In the genomic region with DNA sequence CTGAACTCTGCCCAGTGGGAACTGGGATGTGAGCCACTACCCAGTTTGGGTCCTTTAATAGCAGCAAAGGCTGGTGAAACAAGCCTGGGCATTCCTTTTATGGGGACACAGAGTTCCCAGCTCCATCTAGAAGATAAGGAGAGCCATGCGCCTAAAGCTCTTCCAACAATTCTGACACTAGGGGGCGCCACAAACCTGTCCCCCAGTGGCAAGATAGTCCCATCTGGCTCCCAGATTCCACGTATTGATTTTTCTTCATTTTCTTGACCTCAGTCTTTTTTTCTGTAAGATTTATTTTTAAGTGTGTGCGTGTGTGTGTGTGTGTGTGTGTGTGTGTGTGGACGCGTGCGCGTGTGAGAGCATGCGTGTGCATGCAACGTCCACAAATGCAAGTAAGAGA, we compare ENCODE assay signal across 9 mouse cellular contexts. TPM values are rescaled to one million over a fixed set of nuclear protein-coding genes. Genes with fewer than 3 reads are reported as not detected.
DNase-seq lines count a peak whose midpoint lies in the region; ATAC-seq and TF ChIP-seq lines count a peak whose summit lies in the region.
"Had no signal": no experiment of that assay in that cellular context is flagged by ENCODE, and none has a peak within 500 bp of the region (broad histone marks: within the 10 kb centered on the region; RNA-seq: fewer than 3 reads in every experiment).

No protein-coding gene starts in this region.

- TF ChIP-seq POLR2A in bone marrow, adult 2 months (IDR thresholded peaks at IDR 0.05; ENCODE audit: borderline replicate concordance, control insufficient read depth, low read depth, low read length): no peak

- no peak overlapping the region for H3K4me3 ChIP-seq in bone marrow, adult 2 months (replicated peaks; ENCODE audit: control insufficient read depth, low read depth, low read length)

- peak; percentile 32 for DNase-seq in gastrocnemius, adult 18-20 months (ENCODE audit: low spot score)
- no peak for DNase-seq in gastrocnemius, postnatal 25 days
- peak; percentile 37 for DNase-seq in ovary, postnatal 36 days (ENCODE audit: low spot score)
- DNase-seq in ovary, adult 18-20 months (ENCODE audit: low spot score): no peak
- DNase-seq in kidney, postnatal 4 days: peak; percentile 59
- DNase-seq in naive thymus-derived CD4-positive, alpha-beta T cell, adult 2 months (ENCODE audit: low read depth): peak; percentile 22

- no peak overlapping the region for H3K27ac ChIP-seq in bone marrow, adult 2 months (ENCODE audit: control insufficient read depth, insufficient read depth, low read depth, low read length, poor library complexity)

- TF ChIP-seq CTCF in bone marrow, adult 2 months (IDR thresholded peaks at IDR 0.05; ENCODE audit: control insufficient read depth, insufficient read depth, low read length): peak; percentile 37; the same call in 1 of the 2 replicates

- H3K4me1 ChIP-seq in bone marrow, adult 2 months (ENCODE audit: control insufficient read depth, insufficient read depth, low read length): no peaks in the 10 kb centered on the region

- ATAC-seq in erythroblast, adult 5-6 weeks (replicated peaks; ENCODE audit: low FRiP score, poor library complexity, severe bottlenecking): no peak

- WGBS in bone marrow, adult 2 months: 71% methylated on average over 10 of the region's 10 CpGs

RNA-seq across cellular contexts. Expression of gene Olfr159, which starts 10.3 kb away (rescaled TPM):
- not detected for total RNA-seq in gastrocnemius, adult 18-20 months (2021)
- not detected for total RNA-seq in gastrocnemius, postnatal 25 days (2021)
- not detected in 2 replicates for polyA plus RNA-seq in bone marrow, adult 2 months (2011; ENCODE audit: insufficient read depth, insufficient read length, low replicate concordance, missing spikeins)
- not detected in 2 replicates for total RNA-seq in erythroblast, adult 5-6 weeks (2015; ENCODE audit: low replicate concordance)
- not detected in 2 replicates for total RNA-seq in erythroblast, adult 5-6 weeks (2017; ENCODE audit: low replicate concordance)
- total RNA-seq: hematopoietic stem cell, adult 5-6 weeks had no signal

RNA-seq across cellular contexts. Expression of gene Spaar, which starts 30.6 kb away (rescaled TPM):
- 1 to 10 TPM; 1.1 to 1.3 TPM for total RNA-seq in gastrocnemius, adult 18-20 months (2021)
- total RNA-seq in gastrocnemius, postnatal 25 days (2021): 1 to 10 TPM; 1.3 to 1.5 TPM
- 0.63 and 0.80 TPM in 2 replicates for polyA plus RNA-seq in bone marrow, adult 2 months (2011; ENCODE audit: insufficient read depth, insufficient read length, low replicate concordance, missing spikeins)
- total RNA-seq in erythroblast, adult 5-6 weeks (2015; ENCODE audit: low replicate concordance): not detected in 2 replicates
- not detected in 2 replicates for total RNA-seq in erythroblast, adult 5-6 weeks (2017; ENCODE audit: low replicate concordance)
- total RNA-seq: hematopoietic stem cell, adult 5-6 weeks had no signal

RNA-seq across cellular contexts. Expression of gene Hrct1, which starts 33.5 kb away (rescaled TPM):
- 1 to 10 TPM; 1.7 to 2.5 TPM for total RNA-seq in gastrocnemius, adult 18-20 months (2021)
- total RNA-seq in gastrocnemius, postnatal 25 days (2021): 1 to 10 TPM; 1.4 to 2.3 TPM
- 3.1 and 6.3 TPM in 2 replicates for polyA plus RNA-seq in bone marrow, adult 2 months (2011; ENCODE audit: insufficient read depth, insufficient read length, low replicate concordance, missing spikeins)
- not detected in 2 replicates for total RNA-seq in erythroblast, adult 5-6 weeks (2015; ENCODE audit: low replicate concordance)
- not detected in 2 replicates for total RNA-seq in erythroblast, adult 5-6 weeks (2017; ENCODE audit: low replicate concordance)
- total RNA-seq: hematopoietic stem cell, adult 5-6 weeks had no signal

RNA-seq across cellular contexts. Expression of gene Olfr71, which starts 50.4 kb away (rescaled TPM):
- not detected for total RNA-seq in gastrocnemius, adult 18-20 months (2021)
- not detected for total RNA-seq in gastrocnemius, postnatal 25 days (2021)
- polyA plus RNA-seq in bone marrow, adult 2 months (2011; ENCODE audit: insufficient read depth, insufficient read length, low replicate concordance, missing spikeins): not detected in 2 replicates
- total RNA-seq in erythroblast, adult 5-6 weeks (2015; ENCODE audit: low replicate concordance): not detected in 2 replicates
- total RNA-seq in erythroblast, adult 5-6 weeks (2017; ENCODE audit: low replicate concordance): not detected in 2 replicates
- total RNA-seq: hematopoietic stem cell, adult 5-6 weeks had no signal

RNA-seq across cellular contexts. Expression of gene Olfr70, which starts 59.9 kb away (rescaled TPM):
- total RNA-seq in gastrocnemius, adult 18-20 months (2021): not detected
- total RNA-seq in gastrocnemius, postnatal 25 days (2021): not detected
- polyA plus RNA-seq in bone marrow, adult 2 months (2011; ENCODE audit: insufficient read depth, insufficient read length, low replicate concordance, missing spikeins): not detected in 2 replicates
- not detected in 2 replicates for total RNA-seq in erythroblast, adult 5-6 weeks (2015; ENCODE audit: low replicate concordance)
- 0.70 TPM in 1 of 2 replicates, not detected in the other for total RNA-seq in erythroblast, adult 5-6 weeks (2017; ENCODE audit: low replicate concordance)
- total RNA-seq: hematopoietic stem cell, adult 5-6 weeks had no signal

Comparison
In these comparisons a context has a peak if more than half of its experiments do, and no peak if none do; other contexts are left out.
1. DNase-seq: peak in gastrocnemius, adult 18-20 months (single experiment), ovary, postnatal 36 days (single experiment), kidney, postnatal 4 days (2 of 2) and naive thymus-derived CD4-positive, alpha-beta T cell, adult 2 months (single experiment); none in gastrocnemius, postnatal 25 days (single experiment) and ovary, adult 18-20 months (single experiment).